ENCODE assay signal across 13 mouse cellular contexts in the genomic region with DNA sequence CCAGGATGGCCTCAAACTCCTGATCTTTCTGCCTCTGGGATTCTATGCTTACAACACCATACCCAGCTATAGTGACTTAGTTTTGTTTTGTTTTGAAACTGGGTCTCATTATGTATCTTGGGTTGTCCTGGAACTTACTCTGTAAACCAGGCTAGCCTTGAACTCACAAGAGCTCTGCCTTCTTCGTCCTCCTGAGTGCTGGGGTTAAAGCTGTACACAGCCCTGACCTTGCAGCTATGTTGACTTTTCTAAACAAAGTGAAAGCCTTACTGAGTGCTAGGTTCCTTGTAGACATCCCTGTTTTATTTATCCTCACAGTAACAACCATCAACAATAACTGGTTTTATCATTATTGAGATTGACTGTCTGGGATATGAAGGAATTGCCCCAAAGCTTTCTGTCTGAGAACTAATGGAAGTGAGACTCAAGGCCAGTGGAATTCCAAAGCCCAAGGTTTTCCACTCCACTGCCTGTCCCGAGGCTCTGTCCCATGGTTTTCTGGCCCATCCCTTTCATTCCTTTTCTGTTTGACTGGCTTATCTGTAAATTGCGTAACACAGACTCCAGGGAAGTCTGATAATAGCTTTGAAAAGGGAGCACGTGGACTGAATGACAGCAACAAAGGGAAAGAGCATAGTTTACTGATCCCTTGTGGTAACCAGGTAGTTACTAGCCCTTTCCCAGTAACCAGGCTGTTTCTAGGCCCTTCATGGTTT. TPM values are rescaled to one million over a fixed set of nuclear protein-coding genes. Genes with fewer than 3 reads are reported as not detected.
DNase-seq lines count a peak whose midpoint lies in the region; ATAC-seq and TF ChIP-seq lines count a peak whose summit lies in the region.
"Had no signal": no experiment of that assay in that cellular context is flagged by ENCODE, and none has a peak within 500 bp of the region (broad histone marks: within the 10 kb centered on the region; RNA-seq: fewer than 3 reads in every experiment).

No protein-coding gene starts in this region.

- peak; percentile 35 to 63 for DNase-seq in lung, adult 18-20 months
- DNase-seq in lung, postnatal 14 days = no peak
- peak; percentile 60 for DNase-seq in stomach, postnatal 0 days (ENCODE audit: low spot score)
- DNase-seq in layer of hippocampus, postnatal 10 days (ENCODE audit: low spot score in 2 of 2) = no peak
- no peak for DNase-seq in left cerebral cortex, postnatal 4 days
- DNase-seq: cerebellum, adult 11-12 months; gastrocnemius, postnatal 36 days; kidney, adult 18-20 months had no signal

- intact Hi-C loops in left cerebral cortex, postnatal 4 days (cut with DNase I) = no loop called here

- no peak for TF ChIP-seq CTCF in stomach, postnatal 0 days (IDR thresholded peaks at IDR 0.05; ENCODE audit: low read depth)

- H3K9ac ChIP-seq in heart, embryonic 15.5 days = no peak overlapping the region
- no peak overlapping the region for H3K9ac ChIP-seq in liver, embryonic 16.5 days (ENCODE audit: low read depth, low read length)
- H3K9ac ChIP-seq in stomach, postnatal 0 days (ENCODE audit: low read length) = no peak overlapping the region
- H3K9ac ChIP-seq: forebrain, embryonic 12.5 days; limb, embryonic 15.5 days had no signal

- H3K27me3 ChIP-seq in heart, embryonic 15.5 days = no peaks in the 10 kb centered on the region
- H3K27me3 ChIP-seq in liver, embryonic 16.5 days (ENCODE audit: control insufficient read depth, insufficient read depth, low read depth, low read length) = no peaks in the 10 kb centered on the region
- no peaks in the 10 kb centered on the region for H3K27me3 ChIP-seq in stomach, postnatal 0 days (ENCODE audit: control insufficient read depth, insufficient read depth, low read length)
- H3K27me3 ChIP-seq: limb, embryonic 15.5 days had no signal

- peaks cover 9% of the 10 kb centered on the region for H3K4me1 ChIP-seq in heart, embryonic 15.5 days (replicated peaks)
- no peaks in the 10 kb centered on the region; the same call in 1 of the 2 replicates for H3K4me1 ChIP-seq in liver, embryonic 16.5 days (ENCODE audit: control insufficient read depth, low read depth, low read length)
- no peaks in the 10 kb centered on the region; the same call in 1 of the 2 replicates for H3K4me1 ChIP-seq in stomach, postnatal 0 days (replicated peaks; ENCODE audit: control insufficient read depth, insufficient read depth)
- H3K4me1 ChIP-seq: limb, embryonic 15.5 days had no signal

- H3K27ac ChIP-seq in heart, embryonic 15.5 days = 0 out of 2 replicates have a peak overlapping the region, but pooled peaks have one; percentile 3
- H3K27ac ChIP-seq in liver, embryonic 16.5 days (ENCODE audit: low read length) = no peak overlapping the region
- peak overlapping the region; percentile 82 for H3K27ac ChIP-seq in stomach, postnatal 0 days (replicated peaks)
- H3K27ac ChIP-seq: embryonic facial prominence, embryonic 10.5 days; forebrain, embryonic 12.5 days; limb, embryonic 15.5 days had no signal

- 30% methylated on average over 4 of the region's 4 CpGs for WGBS in heart, embryonic 15.5 days
- 31% methylated on average over 4 of the region's 4 CpGs for WGBS in liver, embryonic 16.5 days (ENCODE audit: insufficient replicate concordance)
- 40% methylated on average over 4 of the region's 4 CpGs for WGBS in stomach, postnatal 0 days

- no peaks in the 10 kb centered on the region for H3K9me3 ChIP-seq in heart, embryonic 15.5 days (replicated peaks)
- H3K9me3 ChIP-seq in liver, embryonic 16.5 days (replicated peaks; ENCODE audit: control insufficient read depth, low read length) = no peaks in the 10 kb centered on the region
- H3K9me3 ChIP-seq in stomach, postnatal 0 days (ENCODE audit: control insufficient read depth, low read length) = no peaks in the 10 kb centered on the region
- H3K9me3 ChIP-seq: embryonic facial prominence, embryonic 10.5 days; forebrain, embryonic 12.5 days; limb, embryonic 15.5 days had no signal

- no peak overlapping the region for H3K4me3 ChIP-seq in heart, embryonic 15.5 days
- no peak overlapping the region for H3K4me3 ChIP-seq in liver, embryonic 16.5 days (ENCODE audit: low read depth, low read length)
- H3K4me3 ChIP-seq in stomach, postnatal 0 days (ENCODE audit: low read depth, low read length) = no peak overlapping the region
- H3K4me3 ChIP-seq: embryonic facial prominence, embryonic 10.5 days; forebrain, embryonic 12.5 days; limb, embryonic 15.5 days had no signal

- no peak for TF ChIP-seq EP300 in stomach, postnatal 0 days (optimal IDR thresholded peaks at IDR 0.05)

- ATAC-seq in heart, embryonic 15.5 days (replicated peaks; ENCODE audit: insufficient number of reproducible peaks, insufficient read depth, low FRiP score, low read depth) = 0 out of 2 replicates have a peak, but pooled peaks have one; percentile 39
- ATAC-seq in liver, embryonic 16.5 days (ENCODE audit: low read depth) = peak; percentile 66
- ATAC-seq in stomach, postnatal 0 days (ENCODE audit: low FRiP score, low TSS enrichment) = peak; percentile 83

- no peaks in the 10 kb centered on the region for H3K36me3 ChIP-seq in heart, embryonic 15.5 days
- no peaks in the 10 kb centered on the region for H3K36me3 ChIP-seq in liver, embryonic 16.5 days (ENCODE audit: control insufficient read depth, insufficient read depth)
- no peaks in the 10 kb centered on the region for H3K36me3 ChIP-seq in stomach, postnatal 0 days (ENCODE audit: control insufficient read depth, insufficient read depth, low read length)
- H3K36me3 ChIP-seq: embryonic facial prominence, embryonic 10.5 days; forebrain, embryonic 12.5 days; limb, embryonic 15.5 days had no signal

- H3K4me2 ChIP-seq in heart, embryonic 15.5 days = no peak overlapping the region
- H3K4me2 ChIP-seq in liver, embryonic 16.5 days (ENCODE audit: low read depth, low read length) = no peak overlapping the region
- no peak overlapping the region for H3K4me2 ChIP-seq in stomach, postnatal 0 days (replicated peaks; ENCODE audit: low read depth)
- H3K4me2 ChIP-seq: forebrain, embryonic 12.5 days; limb, embryonic 15.5 days had no signal

RNA-seq across cellular contexts. Expression of a gene that starts 40.0 kb away (rescaled TPM):
- 43.4 and 48.0 TPM in 2 replicates for polyA plus RNA-seq in heart, embryonic 15.5 days (2015; fragmentation: Nextera tagmentation; extraction: Ambion mirVana)
- 36.9 and 41.0 TPM in 2 replicates for polyA plus RNA-seq in liver, embryonic 16.5 days (2015; fragmentation: Nextera tagmentation; extraction: Ambion mirVana)
- 15.2 and 18.8 TPM in 2 replicates for polyA plus RNA-seq in stomach, postnatal 0 days (2015; fragmentation: Nextera tagmentation; extraction: Ambion mirVana)
- 10 to 100 TPM; 53.5 to 57.1 TPM for total RNA-seq in layer of hippocampus, postnatal 10 days (2021)
- 10 to 100 TPM; 31.3 to 32.8 TPM for total RNA-seq in left cerebral cortex, postnatal 4 days (2021)

Comparison
In these comparisons a context has a peak if more than half of its experiments do, and no peak if none do; other contexts are left out.
1. DNase-seq: peak in lung, adult 18-20 months (2 of 2) and stomach, postnatal 0 days (single experiment); none in lung, postnatal 14 days (single experiment), layer of hippocampus, postnatal 10 days (0 of 2) and left cerebral cortex, postnatal 4 days (single experiment).
2. Peak in every context shown above with its lines, with median percentiles within 50 percentile points of each other: ATAC-seq.